Mouse (Mus musculus) testis, adult 2 months (tissue): ENCODE data around the gene Gm21915.

Experiments
- CTCF ChIP-seq: fragments of 200-500 bp; IDR thresholded peaks from 2 replicates; pipeline ENCODE4 v1.5.1; 2012; ENCODE audit warnings: low read depth, mild to moderate bottlenecking, inconsistent platforms, low read length, moderate library complexity; ENCODE audit not compliant: control insufficient read depth, insufficient read depth, insufficient replicate concordance
- POLR2A ChIP-seq: fragments of 200-500 bp; IDR thresholded peaks from 2 replicates; pipeline ENCODE4 v1.6.1; 2012; ENCODE audit warnings: low read depth, mild to moderate bottlenecking, inconsistent platforms, low read length, moderate library complexity; ENCODE audit not compliant: control insufficient read depth

DNA sequence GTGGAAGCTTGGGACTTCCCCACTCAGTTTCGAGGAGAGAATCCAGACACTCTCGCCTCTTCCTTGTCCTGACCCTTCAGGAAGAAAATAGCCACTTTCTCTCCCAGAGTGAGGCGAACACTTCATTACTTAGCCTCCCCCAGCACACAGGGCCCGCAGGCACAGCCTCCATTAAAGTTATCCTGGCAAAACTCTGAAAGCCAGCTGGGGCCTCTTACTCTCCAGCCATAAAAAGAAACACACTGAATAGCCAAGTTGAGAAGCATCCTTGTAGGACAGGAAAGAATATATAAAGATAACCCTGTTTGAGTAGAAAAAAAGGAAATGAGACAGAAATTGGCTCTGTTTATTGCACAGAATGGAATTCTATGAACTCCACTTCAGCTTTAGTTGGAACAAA lies 8.2 kb downstream of the Gm21915 start:
- TF ChIP-seq CTCF (no peak), POLR2A (no peak)
